Mouse (Mus musculus): ENCODE results near the gene Fndc8.

Fndc8 gene

DNA sequence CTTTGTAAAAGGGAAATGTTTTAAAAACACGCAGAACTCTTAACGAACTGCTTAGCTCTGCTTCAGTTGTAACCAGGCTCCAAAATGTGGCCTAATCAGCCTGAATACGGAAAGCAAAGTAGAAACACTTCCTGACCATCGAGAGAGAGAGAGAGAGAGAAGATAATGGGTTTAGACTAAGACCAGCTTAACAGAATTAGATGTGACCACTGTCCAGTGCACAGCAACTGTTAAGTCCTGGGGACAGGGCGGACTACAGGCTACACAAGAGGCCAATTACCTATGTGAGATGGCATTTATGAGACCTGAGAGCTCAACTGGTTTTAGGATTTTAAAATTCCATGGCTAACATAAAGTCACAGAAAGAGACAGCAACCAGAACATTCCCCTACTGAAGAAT, 24.0 kb upstream of the Fndc8 start:
- in situ Hi-C loops (cut with MboI; ENCODE audit: low sequenced_read_pairs): no loop called here

DNA sequence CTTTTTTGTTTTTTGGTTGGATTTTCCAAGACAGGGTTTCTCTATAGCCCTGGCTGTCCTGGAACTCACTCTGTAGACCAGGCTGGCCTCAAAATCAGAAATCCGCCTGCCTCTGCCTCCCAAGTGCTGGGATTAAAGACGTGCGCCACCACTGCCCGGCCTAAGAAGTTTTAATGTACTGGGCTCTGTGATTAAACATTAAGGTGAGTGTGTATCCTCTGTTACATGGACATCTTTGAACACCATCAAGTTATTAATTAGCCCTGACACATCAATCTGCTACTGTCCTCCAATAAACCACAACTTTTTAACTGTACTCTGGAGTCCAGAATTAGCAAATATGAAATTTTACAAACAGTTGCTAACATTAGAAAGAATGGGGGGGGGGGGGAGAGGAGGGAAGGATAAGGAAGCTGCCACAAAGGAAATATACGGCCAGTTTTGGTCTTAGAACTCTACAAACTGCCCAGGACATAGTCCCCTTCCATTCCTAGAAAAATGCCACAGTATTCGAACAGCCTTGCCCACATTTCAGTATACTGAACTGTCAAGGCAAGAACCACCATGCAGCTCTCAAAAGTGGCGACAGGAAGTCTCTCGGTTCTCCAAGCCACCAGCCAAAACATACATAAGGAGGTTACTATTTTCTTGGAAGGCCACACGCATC, 22.3 kb upstream of the Fndc8 start:
- in situ Hi-C loops (cut with MboI; ENCODE audit: low sequenced_read_pairs): no loop called here

DNA sequence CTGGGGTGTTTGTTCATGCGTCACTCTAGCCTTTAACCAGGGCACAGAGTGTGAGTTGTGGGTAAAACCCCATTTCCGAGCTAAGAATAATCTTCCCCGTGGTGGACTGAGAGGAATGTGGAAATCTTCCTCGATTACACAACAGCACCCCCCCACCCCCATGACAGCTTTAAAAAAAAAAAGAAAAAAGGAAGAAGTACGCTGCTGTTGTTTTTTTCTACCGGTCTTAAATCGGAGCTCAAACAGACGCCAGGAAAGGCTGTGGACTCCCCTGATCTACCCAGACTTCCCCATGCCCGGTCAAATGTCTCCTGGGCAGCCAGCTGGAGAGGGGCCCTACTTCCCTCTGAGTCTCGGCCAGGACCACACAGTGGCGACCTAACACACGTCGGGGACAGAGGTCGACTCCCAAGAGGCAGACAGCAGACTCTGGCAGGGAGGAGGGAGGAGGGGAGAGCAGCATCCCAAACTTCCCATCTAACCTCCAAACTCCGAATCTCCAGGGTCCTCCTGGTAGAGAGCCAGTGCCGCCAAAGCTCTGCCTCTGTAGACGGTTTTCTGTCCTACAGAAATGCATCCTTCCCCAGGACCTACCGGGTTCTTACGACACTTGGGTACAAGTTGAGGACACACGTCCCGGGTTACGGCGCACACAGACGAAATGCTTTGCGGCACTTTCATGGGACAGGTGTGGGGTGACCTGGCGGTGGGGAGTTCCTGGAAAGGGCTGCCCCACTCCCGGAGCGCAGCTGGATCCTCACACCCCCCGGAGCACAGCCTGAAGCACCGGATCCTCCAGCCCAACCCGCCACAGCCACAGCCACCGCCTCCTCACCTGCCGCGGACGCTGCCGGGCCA, 21.5 kb upstream of the Fndc8 start:
- in situ Hi-C loops (cut with MboI; ENCODE audit: low sequenced_read_pairs): no loop called here

DNA sequence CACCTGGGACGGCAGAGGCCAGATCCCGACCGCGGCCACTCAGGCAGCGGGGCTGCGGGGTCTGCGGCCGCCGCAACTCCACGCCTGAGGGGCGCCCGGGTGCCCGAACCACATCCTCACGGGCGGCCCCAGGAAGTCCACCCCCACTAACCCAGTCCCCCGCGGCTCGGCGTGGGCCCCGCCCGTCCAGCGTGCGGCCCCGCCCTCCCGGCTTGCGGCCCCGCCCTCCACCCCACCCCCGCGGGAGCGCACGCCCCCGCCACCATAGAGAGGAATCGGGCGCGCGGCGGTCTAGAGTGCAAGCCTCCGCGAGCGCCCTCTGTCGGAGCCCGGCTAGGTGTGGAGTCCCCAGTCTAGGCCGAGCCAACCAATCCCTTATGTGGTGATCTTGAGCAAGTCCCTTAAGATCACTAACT, 20.9 kb upstream of the Fndc8 start, which contains the start of gene Rffl:
TSS of gene Rffl (minus strand) at position 180 of the 416 bp plus-strand sequence.
- in situ Hi-C loops (cut with MboI; ENCODE audit: low sequenced_read_pairs): no loop called here

DNA sequence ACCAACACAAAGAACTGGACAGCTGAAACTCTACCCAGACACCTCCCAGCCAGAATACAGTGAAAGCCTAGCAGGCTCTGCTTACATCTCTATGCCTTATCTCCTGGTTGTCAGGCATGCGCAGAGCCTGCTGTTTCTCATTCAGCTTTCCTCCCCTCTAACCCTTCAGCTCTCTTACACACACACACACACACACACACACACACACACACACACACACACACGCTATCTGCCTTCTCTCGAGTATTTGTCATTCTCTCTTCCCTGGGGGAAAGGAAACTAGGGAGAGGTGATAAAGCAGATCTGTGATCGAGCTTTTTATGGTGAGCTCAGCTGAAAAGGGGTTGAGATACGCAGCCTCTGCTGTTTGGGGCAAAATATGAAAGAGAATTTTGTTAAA, 17.0 kb upstream of the Fndc8 start:
- in situ Hi-C loops (cut with MboI; ENCODE audit: low sequenced_read_pairs): no loop called here

DNA sequence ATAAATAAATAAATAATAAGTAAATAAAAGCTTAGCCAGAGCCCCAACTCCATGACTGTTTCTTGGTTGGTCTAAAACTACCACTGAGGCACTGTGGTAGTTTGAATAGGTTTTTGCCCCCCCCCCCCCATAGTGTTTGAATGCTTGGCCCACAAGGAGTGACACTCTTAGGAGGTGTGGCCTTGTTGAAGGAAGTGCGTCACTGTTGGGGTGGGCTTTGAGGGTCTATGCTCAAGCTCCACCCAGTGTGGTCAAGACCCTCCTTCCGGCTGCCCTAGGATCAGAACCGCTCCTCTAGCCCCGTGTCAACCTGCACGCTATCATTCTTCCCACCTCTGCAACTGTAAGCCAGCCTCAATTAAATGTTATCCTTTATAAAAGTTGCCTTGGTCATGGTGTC, 16.3 kb upstream of the Fndc8 start:
- in situ Hi-C loops (cut with MboI; ENCODE audit: low sequenced_read_pairs): no loop called here

DNA sequence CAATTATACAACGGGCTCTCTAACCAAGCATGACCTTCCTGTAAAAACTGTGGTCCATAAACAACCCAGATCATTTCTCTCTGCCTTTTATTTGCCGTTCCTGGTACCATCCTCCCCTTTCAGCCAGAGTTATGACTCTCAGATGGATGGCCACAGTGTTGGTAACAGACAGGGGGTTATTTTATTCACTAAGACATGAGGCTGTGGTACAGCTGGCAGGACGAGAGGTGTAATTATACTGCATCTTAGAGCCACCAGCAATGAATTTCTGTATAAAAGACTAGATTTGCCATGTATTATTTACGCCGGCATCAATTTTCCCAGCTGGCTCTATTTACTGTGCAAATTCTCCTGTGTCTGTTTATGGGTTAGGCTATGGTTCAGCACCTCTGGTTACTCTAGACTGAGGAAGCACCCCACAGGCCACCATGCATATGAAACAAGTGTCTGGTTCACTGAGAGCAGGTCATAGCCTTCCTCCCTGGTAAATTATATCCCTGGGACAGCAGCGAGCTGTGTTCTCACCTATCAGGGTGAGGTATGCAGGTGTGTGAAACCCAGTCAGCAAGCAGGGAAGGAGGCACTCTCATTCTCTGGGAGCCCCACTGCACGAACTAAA, 14.1 kb upstream of the Fndc8 start:
- in situ Hi-C loops (cut with MboI; ENCODE audit: low sequenced_read_pairs): no loop called here

DNA sequence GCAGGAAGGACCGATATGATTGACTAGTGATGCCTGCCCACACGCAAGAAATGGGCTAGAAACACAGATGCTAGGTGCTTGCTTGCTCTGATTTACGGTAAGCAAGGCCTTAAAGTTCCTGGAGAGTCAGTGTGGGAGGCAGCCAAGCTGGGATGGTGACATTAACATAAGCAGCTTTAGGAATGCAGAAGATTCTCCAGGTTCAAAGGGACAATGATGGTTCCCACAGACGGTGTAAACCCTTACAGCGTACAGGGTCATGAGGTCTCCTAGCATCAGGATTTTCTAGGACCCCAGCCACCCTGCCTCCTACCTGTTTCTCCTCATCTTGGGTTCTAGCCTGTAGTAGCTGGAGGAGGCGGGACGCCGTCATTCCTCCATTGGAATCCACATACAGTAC, 8.7 kb upstream of the Fndc8 start:
- in situ Hi-C loops (cut with MboI; ENCODE audit: low sequenced_read_pairs): loop anchor here (10.0 kb wide), 1 partner anchor 258 kb away; no protein-coding TSS in a partner anchor

DNA sequence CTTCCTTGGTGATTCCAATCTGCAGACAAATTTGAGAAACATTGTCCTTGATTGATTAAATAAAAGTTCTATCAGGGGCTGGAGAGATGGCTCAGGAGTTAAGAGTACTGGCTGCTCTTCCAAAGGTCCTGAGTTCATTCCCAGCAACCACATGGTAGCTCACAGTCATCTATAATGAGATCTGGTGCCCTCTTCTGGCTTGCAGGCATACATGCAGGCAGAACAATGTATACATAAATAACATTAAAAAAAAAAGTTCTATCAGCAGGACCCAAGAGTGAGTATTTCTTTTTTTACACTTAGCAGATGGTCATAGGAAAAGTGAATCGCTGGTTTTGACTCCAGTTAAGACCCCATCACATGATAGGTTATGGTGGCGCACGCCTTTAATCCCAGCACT, 5.4 kb upstream of the Fndc8 start:
- in situ Hi-C loops (cut with MboI; ENCODE audit: low sequenced_read_pairs): loop anchor here (5.0 to 10.0 kb wide), 2 partner anchors 129 to 262 kb away; no protein-coding TSS in a partner anchor

DNA sequence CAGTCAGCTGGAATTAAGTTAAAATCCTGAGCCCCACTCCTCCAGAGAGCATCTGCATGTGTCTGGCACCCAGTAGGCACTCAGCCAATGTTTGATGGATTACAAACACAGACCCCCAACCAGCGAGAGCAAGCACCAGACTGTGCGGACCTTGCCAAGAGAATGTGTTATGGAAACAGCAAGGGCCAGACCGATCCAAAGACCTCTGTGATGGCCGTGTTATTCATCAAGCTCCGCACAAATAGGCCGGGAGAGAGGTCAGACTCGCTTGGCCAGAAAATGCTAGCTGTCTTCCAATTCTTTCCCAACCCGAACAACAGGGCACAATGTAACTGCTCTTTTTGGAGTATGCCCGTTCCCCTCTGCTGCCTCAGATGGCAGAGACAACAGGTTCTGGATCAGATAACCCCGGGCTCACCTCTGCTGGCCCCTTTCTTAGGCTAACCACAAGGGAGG, 3.4 kb upstream of the Fndc8 start:
- in situ Hi-C loops (cut with MboI; ENCODE audit: low sequenced_read_pairs): loop anchor here (5.0 to 10.0 kb wide), 2 partner anchors 131 to 264 kb away; no protein-coding TSS in a partner anchor

DNA sequence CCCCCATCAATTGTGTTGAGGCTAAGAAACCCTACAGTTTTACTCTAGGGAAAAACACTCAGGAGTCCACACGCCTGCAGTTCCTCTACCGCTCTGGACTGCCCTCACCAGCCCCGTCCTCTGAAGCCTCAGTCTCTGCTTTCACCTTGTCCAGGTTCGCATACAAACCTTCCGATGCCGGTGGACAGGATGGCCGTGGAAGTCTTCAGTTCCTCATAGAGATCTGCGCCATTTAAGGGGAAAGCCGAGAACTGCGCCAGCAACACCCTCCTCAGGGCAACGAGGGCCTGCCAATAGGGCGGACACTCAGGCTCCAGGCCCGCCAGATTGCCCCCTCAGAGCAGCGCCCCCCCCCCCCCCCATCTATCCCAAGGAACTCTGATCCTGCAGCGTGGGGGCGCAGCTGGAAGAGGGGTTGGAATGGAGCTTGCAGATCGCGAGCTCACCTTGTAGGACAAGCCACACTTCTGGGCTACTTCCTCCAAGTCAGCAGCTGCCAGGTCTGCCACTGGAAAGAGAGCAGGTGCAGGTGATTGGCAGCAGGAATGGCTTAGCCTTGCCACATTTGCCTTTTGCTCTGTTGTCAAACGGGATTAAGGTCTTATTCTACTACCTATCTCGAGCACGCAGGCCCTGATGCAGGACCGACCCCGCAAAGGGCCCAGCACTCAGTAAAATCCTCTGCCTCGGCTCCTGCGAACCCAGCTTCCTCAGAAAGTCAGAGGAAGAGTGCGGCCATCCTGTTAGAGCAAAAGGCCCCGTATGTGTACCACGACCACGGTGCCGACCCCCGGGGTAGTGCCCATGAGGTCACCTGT, 2.2 kb upstream of the Fndc8 start:
- in situ Hi-C loops (cut with MboI; ENCODE audit: low sequenced_read_pairs): loop anchor here (5.0 to 10.0 kb wide), 3 partner anchors 132 to 655 kb away; no protein-coding TSS in a partner anchor

DNA sequence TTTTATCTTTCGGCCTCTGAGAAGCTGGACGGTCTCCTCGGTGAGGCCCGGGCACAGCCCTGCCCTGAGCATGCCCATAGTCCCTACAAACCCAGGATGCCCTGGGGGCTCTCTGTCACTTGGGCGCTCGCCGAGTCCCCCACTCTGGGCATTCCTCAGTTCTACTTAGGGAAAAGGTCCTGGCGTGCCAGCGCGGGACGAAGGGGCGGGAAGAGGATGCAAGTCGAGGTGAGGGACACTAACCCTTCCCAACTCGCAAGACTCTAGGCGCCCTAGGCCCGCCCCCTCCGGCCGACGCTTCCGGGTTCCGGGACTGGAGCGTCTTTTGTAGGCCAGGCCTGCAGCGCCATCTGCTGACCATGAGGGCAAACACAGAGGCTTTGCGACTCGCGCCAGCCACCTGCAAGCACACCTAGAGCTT, 1.6 kb upstream of the Fndc8 start, which contains the start of gene Rad51d:
TSS of gene Rad51d (minus strand) at position 273 of the 421 bp plus-strand sequence.
- in situ Hi-C loops (cut with MboI; ENCODE audit: low sequenced_read_pairs): loop anchor here (10.0 kb wide), 1 partner anchor 656 kb away; no protein-coding TSS in a partner anchor

DNA sequence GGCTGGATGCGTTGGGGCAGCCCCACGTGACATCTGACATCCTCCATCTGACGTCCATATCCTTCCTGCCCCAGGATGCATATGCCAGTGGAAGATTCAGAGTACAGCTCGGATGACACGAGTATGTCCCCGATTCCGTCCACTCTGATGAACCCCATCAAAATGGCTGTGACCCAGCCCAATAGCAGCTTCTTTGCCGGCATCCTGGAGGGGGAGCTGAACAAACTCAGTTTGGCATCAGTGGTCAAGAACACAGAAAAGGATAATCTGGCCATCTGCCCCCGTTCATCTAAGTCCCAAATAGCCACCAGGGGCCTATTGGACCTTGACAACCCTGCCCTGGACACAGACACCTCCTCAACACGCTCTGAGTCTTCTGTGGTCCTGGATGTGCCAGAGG, 5.6 kb downstream of the Fndc8 start:
- in situ Hi-C loops (cut with MboI; ENCODE audit: low sequenced_read_pairs): loop anchor here (10.0 kb wide), 1 partner anchor 663 kb away; no protein-coding TSS in a partner anchor

DNA sequence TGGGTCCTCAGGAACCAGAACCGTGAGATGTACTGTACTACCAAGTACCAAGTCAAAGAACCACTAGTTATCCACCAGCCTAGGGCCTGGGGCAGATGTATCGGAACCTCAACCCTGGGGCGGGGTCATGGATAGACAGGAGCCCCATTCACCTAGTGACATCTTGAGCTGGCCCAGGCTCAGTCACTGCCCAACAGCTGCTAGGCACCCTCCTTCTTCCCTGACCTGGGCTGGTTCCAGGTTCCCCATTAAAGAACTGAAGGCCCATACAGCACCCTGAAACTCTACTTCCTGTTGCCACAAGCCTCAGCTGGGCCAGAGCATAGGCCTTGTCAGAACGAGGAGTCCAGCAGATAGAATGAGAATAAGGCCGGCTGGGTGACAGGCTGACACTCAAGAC, 7.8 kb downstream of the Fndc8 start:
- in situ Hi-C loops (cut with MboI; ENCODE audit: low sequenced_read_pairs): loop anchor here (10.0 to 25.0 kb wide), 2 partner anchors 288 to 665 kb away; partner anchors contain the start of genes Slfn3 and Slfn4

DNA sequence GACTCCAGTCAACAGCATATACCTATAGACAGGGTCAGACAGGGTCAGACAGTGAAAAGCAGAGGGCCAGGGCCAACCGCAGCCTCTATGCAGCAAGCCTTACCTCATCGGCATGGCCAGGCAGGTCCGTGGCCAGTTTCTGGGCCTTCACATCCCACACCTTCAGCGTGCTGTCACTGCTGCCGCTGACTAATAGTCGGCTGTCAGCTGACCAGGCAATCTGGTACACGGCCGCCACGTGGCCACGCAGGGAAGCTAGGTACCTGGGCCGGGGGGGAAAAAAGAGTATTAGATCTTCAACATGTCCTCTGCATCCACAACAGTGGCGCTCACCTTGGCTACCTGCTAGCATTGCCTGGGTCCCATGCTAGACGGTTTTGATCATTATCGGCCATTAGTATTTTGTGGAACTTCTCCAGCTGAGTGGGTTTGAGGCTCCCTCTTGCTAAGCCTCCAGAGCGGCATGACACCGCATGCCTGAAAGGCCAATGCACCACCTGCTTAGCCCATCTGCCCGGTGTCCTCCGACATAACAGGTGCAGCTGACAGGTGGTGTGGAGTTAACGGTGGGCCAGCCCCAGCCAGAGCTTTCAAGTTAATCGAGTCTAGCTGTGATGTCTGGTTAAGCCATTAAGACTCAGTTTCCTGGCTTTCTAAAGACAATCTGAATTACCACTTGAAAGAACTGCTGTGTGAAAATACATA, 9.8 kb downstream of the Fndc8 start:
- in situ Hi-C loops (cut with MboI; ENCODE audit: low sequenced_read_pairs): loop anchor here (25.0 kb wide), 1 partner anchor 286 kb away; the partner anchor contains the start of genes Slfn3 and Slfn4

DNA sequence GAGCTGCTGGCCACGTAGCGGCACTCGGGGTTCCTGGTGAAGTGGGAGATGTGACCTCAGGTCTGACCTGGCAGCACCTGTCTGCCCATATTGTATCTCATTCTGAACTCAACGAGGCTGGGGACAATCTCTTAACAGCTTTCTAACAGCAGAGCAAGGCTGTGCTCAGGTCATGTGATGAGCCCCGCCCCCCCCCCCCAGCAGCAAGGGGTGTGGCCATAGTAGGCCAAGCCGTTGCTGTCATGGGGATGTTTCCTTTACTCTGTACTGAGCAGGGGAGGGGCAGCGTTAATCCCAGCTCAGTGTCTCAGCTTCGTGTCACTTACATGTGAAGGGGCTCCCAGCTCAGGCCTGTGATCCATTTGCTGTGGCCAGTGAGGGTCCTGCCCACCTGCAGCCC, 13.0 kb downstream of the Fndc8 start:
- in situ Hi-C loops (cut with MboI; ENCODE audit: low sequenced_read_pairs): loop anchor here (25.0 kb wide), 1 partner anchor 282 kb away; the partner anchor contains the start of genes Slfn3 and Slfn4

DNA sequence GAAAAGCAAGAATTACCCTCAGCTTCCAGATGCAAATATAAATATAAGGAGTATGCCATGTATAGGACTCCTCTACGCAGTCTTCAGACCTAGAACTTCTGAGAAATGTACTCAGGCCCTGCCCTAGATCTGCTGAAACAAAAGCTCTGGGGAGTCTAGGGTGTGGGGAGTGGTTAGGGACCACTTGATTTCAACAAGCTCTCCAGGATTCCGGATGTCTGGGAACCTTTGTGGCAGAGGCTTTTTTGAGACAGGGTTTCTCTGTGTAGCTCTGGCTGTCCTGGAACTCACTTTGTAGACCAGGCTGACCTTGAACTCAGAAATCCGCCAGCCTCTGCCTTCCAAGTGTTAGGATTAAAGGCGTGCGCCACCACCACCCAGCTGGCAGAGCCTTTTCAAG, 13.9 kb downstream of the Fndc8 start:
- in situ Hi-C loops (cut with MboI; ENCODE audit: low sequenced_read_pairs): loop anchor here (25.0 kb wide), 1 partner anchor 281 kb away; the partner anchor contains the start of genes Slfn3 and Slfn4

DNA sequence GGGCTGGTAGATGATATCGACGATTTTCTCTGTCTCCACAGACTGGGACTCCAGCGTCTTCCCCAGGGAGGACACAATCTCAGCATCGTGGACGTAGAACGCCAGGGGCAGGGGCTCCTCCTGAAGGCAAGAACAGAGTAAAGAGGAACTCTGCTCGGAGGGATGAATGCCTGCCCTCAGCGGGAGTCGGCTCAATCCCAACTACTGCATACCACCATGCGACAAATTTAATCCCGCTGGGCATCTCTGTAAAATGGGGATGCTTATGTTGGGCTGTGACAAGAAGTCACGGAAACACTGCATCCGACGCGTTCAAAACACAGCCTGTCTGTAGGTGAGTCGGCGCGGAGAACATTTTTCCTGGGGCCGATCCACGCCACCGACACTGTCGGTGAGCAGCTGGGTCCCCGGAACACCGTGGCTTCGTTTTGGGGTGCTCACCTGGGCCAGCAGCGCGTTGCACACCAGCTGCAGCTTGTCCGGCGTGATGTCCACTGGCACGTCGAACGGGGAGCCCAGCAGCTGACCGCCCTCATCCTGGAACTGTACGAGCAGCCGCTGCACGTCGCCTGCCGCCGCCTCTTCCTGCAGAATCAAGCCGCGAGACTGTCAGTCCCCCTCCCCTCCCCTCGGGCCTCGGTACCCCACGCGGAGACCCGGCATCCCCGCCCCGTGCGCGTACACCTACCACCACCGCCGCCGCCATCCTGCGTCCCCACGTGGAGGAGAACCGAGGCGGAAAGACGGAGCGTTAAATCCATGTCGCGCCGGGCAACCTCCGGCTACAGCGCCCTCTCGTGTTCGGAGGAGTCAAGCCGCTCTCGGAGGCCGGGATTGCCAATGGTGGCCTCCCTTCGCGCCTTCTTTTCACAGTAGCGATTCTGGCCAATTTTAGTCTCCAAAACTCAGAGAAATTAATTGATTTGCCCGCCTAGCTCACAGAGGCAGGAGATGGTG, 16.0 kb downstream of the Fndc8 start, which contains the start of gene Nle1:
TSS of gene Nle1 (minus strand) at position 761 of the 957 bp plus-strand sequence.
- in situ Hi-C loops (cut with MboI; ENCODE audit: low sequenced_read_pairs): loop anchor here (25.0 kb wide), 1 partner anchor 279 kb away; the partner anchor contains the start of genes Slfn3 and Slfn4
